Mouse (Mus musculus): ENCODE measurements around the gene Krt16. TPM values are rescaled to one million over a fixed set of nuclear protein-coding genes. Genes with fewer than 3 reads are reported as not detected.
A peak's percentile ranks its signal among the peaks of the same experiment; 100 is the strongest.

The Krt16 gene
- not detected in 2 replicates for polyA plus RNA-seq (2016; fragmentation: Nextera tagmentation; extraction: Ambion mirVana)

DNA sequence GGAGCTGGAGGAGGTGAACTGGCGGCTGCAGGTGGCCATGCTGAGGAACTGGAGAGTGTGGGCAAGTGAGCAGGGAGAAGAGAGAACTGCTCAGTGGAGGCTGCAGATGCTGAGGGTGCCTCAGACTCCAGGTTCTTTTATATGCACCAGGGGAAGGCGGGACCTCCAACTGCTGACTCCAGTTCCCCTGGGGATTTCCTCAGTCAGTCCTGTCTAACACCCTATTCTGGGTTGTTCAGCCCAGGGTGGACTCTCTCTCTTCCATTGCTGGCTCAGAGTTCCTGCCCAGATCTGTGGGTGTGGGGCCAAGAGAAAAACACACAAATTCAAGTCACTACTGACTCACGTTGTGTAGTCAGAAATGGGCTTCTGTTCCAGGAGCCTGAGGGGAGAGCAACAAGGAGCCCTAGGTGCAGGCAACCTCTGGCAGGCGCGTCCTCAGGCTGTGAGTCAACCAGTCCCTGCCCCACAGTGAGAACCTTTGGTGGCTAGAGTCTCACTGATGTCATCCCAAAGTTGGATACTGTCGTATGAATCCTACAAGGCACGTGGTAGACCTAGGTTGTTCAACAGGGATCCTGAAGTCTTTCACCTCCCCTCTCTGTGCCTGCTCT lies at the start of gene Krt16:
TSS of gene Krt16 (minus strand) at position 51 of the 614 bp plus-strand sequence.
- Histone ChIP-seq H3K9me3 (no peaks in the 10 kb centered on the region), H3K4me3 (no peak within 1 kb of the TSS), H3K36me3 (replicated peaks) (no peaks in the 10 kb centered on the region), H3K27ac (replicated peaks) (no peak within 1 kb of the TSS), H3K27me3 (replicated peaks; ENCODE audit: low read depth, poor library complexity, severe bottlenecking) (no peaks in the 10 kb centered on the region), H3K4me1 (no peaks in the 10 kb centered on the region)
- 90% methylated on average over 7 of the region's 7 CpGs for WGBS
- no peak for DNase-seq (ENCODE audit: low spot score)

GRCm38 (mm10) chr11:100297801-100298200 lies 49.1 kb upstream of the Krt16 start:
- peak overlapping the region; percentile 38 for H3K4me3 ChIP-seq
- WGBS: 43% methylated on average over 5 of the region's 5 CpGs
- no peak for DNase-seq (ENCODE audit: low spot score)
- H3K9me3 ChIP-seq: no peaks in the 10 kb centered on the region
- peaks cover 7% of the 10 kb centered on the region for H3K4me1 ChIP-seq
- no peak overlapping the region for H3K27ac ChIP-seq (replicated peaks)
- peaks cover 3% of the 10 kb centered on the region; the same call in 1 of the 2 replicates for H3K27me3 ChIP-seq (replicated peaks; ENCODE audit: low read depth, poor library complexity, severe bottlenecking)
- no peaks in the 10 kb centered on the region for H3K36me3 ChIP-seq (replicated peaks)

DNA sequence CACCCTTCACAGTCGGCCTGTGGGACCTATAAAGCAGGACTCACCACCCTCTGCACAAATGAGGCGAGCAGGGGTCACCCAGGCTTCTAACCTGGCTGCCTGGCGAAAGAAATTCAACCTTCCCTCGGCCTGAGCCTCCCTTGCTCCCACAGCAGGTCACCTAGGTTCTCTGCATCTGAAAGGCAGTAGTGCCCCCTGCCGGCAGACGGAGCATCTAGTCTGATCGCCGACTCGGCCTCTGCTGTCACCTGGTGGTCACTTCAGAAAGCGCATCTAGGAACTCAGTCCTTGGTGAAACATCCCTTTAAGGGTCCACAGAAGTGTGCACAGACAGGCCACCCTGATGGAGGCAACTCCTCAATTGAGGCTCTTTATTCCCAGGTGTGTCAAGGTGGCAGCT lies 46.6 kb upstream of the Krt16 start:
- Histone ChIP-seq H3K4me1 (peaks cover 16% of the 10 kb centered on the region), H3K27ac (replicated peaks) (no peak overlapping the region; the same call in 1 of the 2 replicates), H3K9me3 (no peaks in the 10 kb centered on the region), H3K36me3 (replicated peaks) (no peaks in the 10 kb centered on the region), H3K27me3 (replicated peaks; ENCODE audit: low read depth, poor library complexity, severe bottlenecking) (peaks cover 3% of the 10 kb centered on the region; the same call in 1 of the 2 replicates), H3K4me3 (0 out of 2 replicates have a peak overlapping the region, but pooled peaks have one; percentile 4)
- WGBS: 5% methylated on average over 10 of the region's 10 CpGs
- DNase-seq (ENCODE audit: low spot score): peak; percentile 91

- peaks cover 3% of the 10 kb centered on the region; the same call in 1 of the 2 replicates for H3K27me3 ChIP-seq (replicated peaks; ENCODE audit: low read depth, poor library complexity, severe bottlenecking)
- H3K9me3 ChIP-seq: no peaks in the 10 kb centered on the region
- no peak for DNase-seq (ENCODE audit: low spot score)
- H3K4me1 ChIP-seq: peaks cover 22% of the 10 kb centered on the region
- 62% methylated on average over 6 of the region's 6 CpGs for WGBS
- no peak overlapping the region for H3K4me3 ChIP-seq
- H3K36me3 ChIP-seq (replicated peaks): no peaks in the 10 kb centered on the region
- H3K27ac ChIP-seq (replicated peaks): no peak overlapping the region
Observed at GRCm38 (mm10) chr11:100292884-100293283, 44.2 kb upstream of the Krt16 start.

DNA sequence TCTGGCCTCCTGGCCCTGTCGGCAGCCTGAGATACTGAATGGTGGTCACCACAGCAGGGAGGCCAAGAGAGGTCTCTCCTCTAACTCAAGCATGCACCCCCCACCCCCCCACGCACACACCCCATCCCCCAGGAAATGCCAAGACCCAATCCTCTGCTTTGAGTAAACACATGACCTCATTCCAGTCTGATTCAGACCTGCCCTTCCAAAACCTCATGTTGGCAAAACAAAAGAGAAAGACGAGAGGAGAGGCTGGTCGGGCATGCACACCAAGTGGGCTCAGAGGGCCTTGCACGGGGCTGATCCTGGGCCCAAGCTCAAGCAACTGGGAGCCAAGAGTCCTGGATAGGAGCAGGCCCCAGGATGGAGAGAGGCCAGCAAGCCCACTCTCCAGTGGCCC lies 41.5 kb upstream of the Krt16 start:
- Histone ChIP-seq H3K27ac (replicated peaks) (peak overlapping the region; percentile 59; the same call in 1 of the 2 replicates), H3K4me1 (peaks cover 28% of the 10 kb centered on the region), H3K9me3 (no peaks in the 10 kb centered on the region), H3K27me3 (replicated peaks; ENCODE audit: low read depth, poor library complexity, severe bottlenecking) (no peaks in the 10 kb centered on the region; the same call in 1 of the 2 replicates), H3K36me3 (replicated peaks) (no peaks in the 10 kb centered on the region), H3K4me3 (no peak overlapping the region)
- no peak for DNase-seq (ENCODE audit: low spot score)
- 49% methylated on average over 5 of the region's 5 CpGs for WGBS

DNA sequence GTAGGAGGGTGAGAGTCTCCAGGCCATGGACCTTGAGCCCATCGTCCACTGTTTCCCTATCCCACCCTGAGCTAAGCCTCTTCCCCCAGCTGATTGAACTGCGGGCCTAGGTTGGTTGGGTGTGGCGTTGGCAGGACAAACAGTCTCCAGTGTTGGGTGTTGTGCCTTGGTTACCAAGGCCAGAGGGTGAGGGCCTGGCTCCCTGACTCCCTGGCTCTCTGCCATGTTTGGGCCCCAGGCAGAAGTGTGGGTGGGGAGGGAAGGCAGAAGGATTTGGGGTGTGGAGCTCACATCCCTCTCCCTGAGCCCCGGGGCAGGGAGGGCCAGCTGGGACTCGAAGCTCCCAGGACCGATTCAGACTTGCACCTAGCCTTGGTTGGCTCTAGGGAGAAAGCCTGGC lies 40.2 kb upstream of the Krt16 start:
- Histone ChIP-seq H3K27ac (replicated peaks) (no peak overlapping the region; the same call in 1 of the 2 replicates), H3K27me3 (replicated peaks; ENCODE audit: low read depth, poor library complexity, severe bottlenecking) (no peaks in the 10 kb centered on the region; the same call in 1 of the 2 replicates), H3K4me1 (peaks cover 26% of the 10 kb centered on the region), H3K36me3 (replicated peaks) (no peaks in the 10 kb centered on the region), H3K9me3 (no peaks in the 10 kb centered on the region), H3K4me3 (no peak overlapping the region)
- DNase-seq (ENCODE audit: low spot score): no peak
- 83% methylated on average over 6 of the region's 6 CpGs for WGBS

DNA sequence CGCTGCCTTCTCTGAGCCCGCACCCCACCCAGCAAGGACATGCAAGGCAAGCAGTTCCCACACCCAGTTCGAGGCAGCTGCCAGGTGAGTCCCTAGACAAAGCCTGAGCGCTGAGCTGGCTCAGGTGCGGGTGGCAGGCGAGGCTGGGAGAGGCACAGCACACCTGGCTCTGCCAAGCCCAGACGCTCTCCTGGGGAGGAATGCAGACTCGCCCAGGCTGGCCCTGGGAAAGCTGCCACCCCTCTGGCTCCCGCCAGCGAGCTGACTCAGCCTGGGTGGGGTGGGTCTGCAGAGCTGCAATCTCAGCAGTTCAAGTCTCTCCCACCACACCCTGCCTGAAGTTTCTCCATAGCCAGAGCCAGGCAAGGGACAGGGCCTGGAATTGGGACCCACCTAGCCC lies 38.3 kb upstream of the Krt16 start:
- Histone ChIP-seq H3K27me3 (replicated peaks; ENCODE audit: low read depth, poor library complexity, severe bottlenecking) (no peaks in the 10 kb centered on the region; the same call in 1 of the 2 replicates), H3K27ac (replicated peaks) (peak overlapping the region; percentile 52), H3K9me3 (no peaks in the 10 kb centered on the region), H3K36me3 (replicated peaks) (no peaks in the 10 kb centered on the region), H3K4me3 (no peak overlapping the region), H3K4me1 (peaks cover 36% of the 10 kb centered on the region)
- WGBS: 39% methylated on average over 10 of the region's 10 CpGs
- DNase-seq (ENCODE audit: low spot score): peak; percentile 22

DNA sequence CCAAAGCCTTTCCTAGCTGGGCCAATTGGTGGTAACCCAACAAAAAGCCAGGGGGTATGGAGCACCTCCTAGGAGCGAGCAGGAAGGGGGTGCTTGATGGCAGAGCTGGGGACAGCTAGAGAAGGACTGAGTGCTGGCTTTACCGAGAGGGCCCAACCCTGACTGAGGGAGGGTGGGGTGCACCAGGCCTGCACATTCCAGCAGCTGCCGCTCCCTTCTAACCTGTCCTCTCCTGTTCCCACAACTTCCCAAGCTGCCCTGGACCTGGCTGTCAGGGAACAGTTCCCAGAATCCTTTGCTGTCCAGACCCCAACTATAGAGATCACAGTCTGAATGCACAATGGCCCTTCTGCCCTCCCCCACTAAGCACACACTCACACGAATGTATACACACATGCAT lies 36.3 kb upstream of the Krt16 start:
- 80% methylated on average over 4 of the region's 4 CpGs for WGBS
- Histone ChIP-seq H3K4me3 (no peak overlapping the region), H3K27ac (replicated peaks) (no peak overlapping the region; the same call in 1 of the 2 replicates), H3K4me1 (peaks cover 24% of the 10 kb centered on the region), H3K9me3 (no peaks in the 10 kb centered on the region), H3K36me3 (replicated peaks) (no peaks in the 10 kb centered on the region), H3K27me3 (replicated peaks; ENCODE audit: low read depth, poor library complexity, severe bottlenecking) (no peaks in the 10 kb centered on the region; the same call in 1 of the 2 replicates)
- DNase-seq (ENCODE audit: low spot score): no peak

DNA sequence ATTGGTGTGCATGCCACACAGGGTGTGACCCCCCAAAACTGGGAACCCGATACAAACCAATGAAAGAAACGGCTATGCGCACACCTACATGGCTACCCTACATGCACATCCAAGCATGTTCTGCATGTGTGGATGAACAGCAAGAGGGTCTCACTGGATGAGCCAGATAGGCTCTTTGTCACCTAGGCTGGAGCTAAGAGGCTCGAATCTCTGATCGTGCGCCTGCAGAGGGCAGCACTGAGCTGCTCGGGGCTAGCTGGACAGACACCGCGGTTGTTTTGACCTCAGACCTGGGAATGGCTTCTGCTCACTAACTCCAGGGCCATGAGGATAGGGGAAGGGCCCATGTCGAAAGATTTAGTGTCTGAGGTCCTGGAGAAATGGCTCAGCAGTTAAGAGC lies 33.8 kb upstream of the Krt16 start:
- peak; percentile 83 for DNase-seq (ENCODE audit: low spot score)
- Histone ChIP-seq H3K9me3 (no peaks in the 10 kb centered on the region), H3K4me3 (no peak overlapping the region), H3K27ac (replicated peaks) (peak overlapping the region; percentile 24; the same call in 1 of the 2 replicates), H3K36me3 (replicated peaks) (no peaks in the 10 kb centered on the region), H3K4me1 (peaks cover 17% of the 10 kb centered on the region; the same call in 1 of the 2 replicates), H3K27me3 (replicated peaks; ENCODE audit: low read depth, poor library complexity, severe bottlenecking) (no peaks in the 10 kb centered on the region)
- WGBS: 22% methylated on average over 10 of the region's 10 CpGs

GRCm38 (mm10) chr11:100281596-100282544 lies 33.2 kb upstream of the Krt16 start:
- WGBS: 23% methylated on average over 11 of the region's 11 CpGs
- Histone ChIP-seq H3K36me3 (replicated peaks) (no peaks in the 10 kb centered on the region), H3K27ac (replicated peaks) (peak overlapping the region; percentile 24; the same call in 1 of the 2 replicates), H3K4me3 (no peak overlapping the region), H3K9me3 (no peaks in the 10 kb centered on the region), H3K27me3 (replicated peaks; ENCODE audit: low read depth, poor library complexity, severe bottlenecking) (no peaks in the 10 kb centered on the region), H3K4me1 (peaks cover 14% of the 10 kb centered on the region; the same call in 1 of the 2 replicates)
- DNase-seq (ENCODE audit: low spot score): peak; percentile 87

- Histone ChIP-seq H3K27me3 (replicated peaks; ENCODE audit: low read depth, poor library complexity, severe bottlenecking) (no peaks in the 10 kb centered on the region), H3K4me1 (peaks cover 11% of the 10 kb centered on the region; the same call in 1 of the 2 replicates), H3K4me3 (no peak overlapping the region), H3K36me3 (replicated peaks) (no peaks in the 10 kb centered on the region), H3K9me3 (no peaks in the 10 kb centered on the region), H3K27ac (replicated peaks) (no peak overlapping the region)
- WGBS: 73% methylated on average over 5 of the region's 5 CpGs
- no peak for DNase-seq (ENCODE audit: low spot score)
Observed at GRCm38 (mm10) chr11:100278759-100279158, 30.1 kb upstream of the Krt16 start.

GRCm38 (mm10) chr11:100277726-100278480 lies 29.2 kb upstream of the Krt16 start:
- Histone ChIP-seq H3K9me3 (no peaks in the 10 kb centered on the region), H3K36me3 (replicated peaks) (no peaks in the 10 kb centered on the region), H3K27ac (replicated peaks) (no peak overlapping the region), H3K27me3 (replicated peaks; ENCODE audit: low read depth, poor library complexity, severe bottlenecking) (no peaks in the 10 kb centered on the region), H3K4me1 (peaks cover 8% of the 10 kb centered on the region; the same call in 1 of the 2 replicates), H3K4me3 (no peak overlapping the region)
- 76% methylated on average over 15 of the region's 15 CpGs for WGBS
- DNase-seq (ENCODE audit: low spot score): no peak

Measured in embryonic facial prominence, embryonic 10.5 days (tissue).